Mouse (Mus musculus) forebrain, embryonic 12.5 days (tissue): ENCODE measurements around the gene Etaa1. TPM values are rescaled to one million over a fixed set of nuclear protein-coding genes. Genes with fewer than 3 reads are reported as not detected.
A peak's percentile ranks its signal among the peaks of the same experiment; 100 is the strongest.

Experiments
- ATAC-seq: fragments of 200-750 bp; cut with Nextera tagmentation; 2 replicates; pipeline ENCODE4 v1.8.0; 2017; ENCODE audit warnings: moderate TSS enrichment; ENCODE audit not compliant: low FRiP score
- H3K27ac ChIP-seq: fragments of 300-500 bp; sonication (generic); 2 replicates; pipeline ENCODE4 v1.5.1; 2016; ENCODE audit warnings: mild to moderate bottlenecking
- H3K27me3 ChIP-seq: fragments of 300-500 bp; sonication (generic); 2 replicates; pipeline ENCODE4 v1.6.1; 2016; ENCODE audit warnings: mild to moderate bottlenecking
- H3K36me3 ChIP-seq: fragments of 300-500 bp; sonication (generic); replicated peaks from 2 replicates; pipeline ENCODE4 v1.6.1; 2016; ENCODE audit warnings: mild to moderate bottlenecking
- H3K4me1 ChIP-seq: fragments of 300-500 bp; sonication (generic); 2 replicates; pipeline ENCODE4 v1.6.1; 2016
- H3K4me2 ChIP-seq: fragments of 300-500 bp; sonication (generic); 2 replicates; pipeline ENCODE4 v1.6.1; 2016; ENCODE audit warnings: mild to moderate bottlenecking, moderate library complexity
- H3K4me3 ChIP-seq: fragments of 300-500 bp; sonication (generic); replicated peaks from 2 replicates; pipeline ENCODE4 v1.5.1; 2016; ENCODE audit warnings: mild to moderate bottlenecking
- H3K9ac ChIP-seq: fragments of 300-500 bp; sonication (generic); 2 replicates; pipeline ENCODE4 v1.6.1; 2016; ENCODE audit warnings: mild to moderate bottlenecking
- H3K9me3 ChIP-seq: fragments of 300-500 bp; sonication (generic); 2 replicates; pipeline ENCODE4 v1.6.1; 2016
- WGBS: fragments of 180-500 bp; shearing (Covaris S2); methylation state at CpG from one replicate; pipeline ENCODE4 v1.1.7; 2016; 5-methylcytosine and 5-hydroxymethylcytosine counted together
- polyA plus RNA-seq: library from polyadenylated mRNA; unstranded; fragments of >200 nt; fragmentation: Nextera tagmentation; extraction: Ambion mirVana; gene quantifications from 2 replicates; pipeline ENCODE4 v1.2.1, GENCODE M21; 2016

Etaa1 gene
- polyA plus RNA-seq: 16.4 and 16.9 TPM in 2 replicates

- H3K9ac ChIP-seq: peak within 1 kb of the TSS; percentile 94
- WGBS: under 1% methylated on average over 69 of the region's 69 CpGs
These were observed at the start of gene Etaa1 for GRCm38 (mm10) chr11:17953231-17954134. Etaa1 (minus strand) TSS chr11:17953875.

GRCm38 (mm10) chr11:17994151-17994550 is 40.5 kb upstream of the Etaa1 start:
- H3K36me3 ChIP-seq: no peaks in the 10 kb centered on the region
- no peak overlapping the region for H3K27ac ChIP-seq
- no peak overlapping the region for H3K4me3 ChIP-seq
- no peak overlapping the region for H3K9ac ChIP-seq
- H3K27me3 ChIP-seq: no peaks in the 10 kb centered on the region
- ATAC-seq: no peak
- 89% methylated on average over 3 of the region's 3 CpGs for WGBS
- no peak overlapping the region for H3K4me2 ChIP-seq
- no peaks in the 10 kb centered on the region for H3K4me1 ChIP-seq
- H3K9me3 ChIP-seq: no peaks in the 10 kb centered on the region

More at GRCm38 (mm10) chr11:17953231-17954134, at the start of gene Etaa1:
- Histone ChIP-seq H3K4me3 (peak within 1 kb of the TSS; percentile 99), H3K36me3 (peaks cover 11% of the 10 kb centered on the region), H3K4me2 (peak within 1 kb of the TSS; percentile 59), H3K27me3 (no peaks in the 10 kb centered on the region), H3K9me3 (no peaks in the 10 kb centered on the region), H3K4me1 (peaks cover 6% of the 10 kb centered on the region; the same call in 1 of the 2 replicates), H3K27ac (peak within 1 kb of the TSS; percentile 98)
- peak; percentile 100 for ATAC-seq

- Histone ChIP-seq H3K4me2 (no peak overlapping the region), H3K9me3 (no peaks in the 10 kb centered on the region), H3K27me3 (no peaks in the 10 kb centered on the region), H3K4me3 (no peak overlapping the region), H3K36me3 (no peaks in the 10 kb centered on the region), H3K27ac (no peak overlapping the region), H3K4me1 (no peaks in the 10 kb centered on the region), H3K9ac (no peak overlapping the region)
- WGBS: 89% methylated on average over 9 of the region's 9 CpGs
- no peak for ATAC-seq
These were observed 38.6 kb upstream of the Etaa1 start for GRCm38 (mm10) chr11:17992311-17992710.

GRCm38 (mm10) chr11:17983331-17983730 is 29.7 kb upstream of the Etaa1 start:
- 88% methylated on average over 2 of the region's 2 CpGs for WGBS
- Histone ChIP-seq H3K4me2 (no peak overlapping the region), H3K27me3 (no peaks in the 10 kb centered on the region), H3K27ac (no peak overlapping the region), H3K9ac (no peak overlapping the region), H3K4me3 (no peak overlapping the region), H3K9me3 (no peaks in the 10 kb centered on the region), H3K36me3 (no peaks in the 10 kb centered on the region), H3K4me1 (no peaks in the 10 kb centered on the region)
- no peak for ATAC-seq

GRCm38 (mm10) chr11:17981246-17981645 is 27.6 kb upstream of the Etaa1 start:
- Histone ChIP-seq H3K9ac (no peak overlapping the region), H3K36me3 (no peaks in the 10 kb centered on the region), H3K4me1 (no peaks in the 10 kb centered on the region), H3K4me3 (no peak overlapping the region), H3K4me2 (no peak overlapping the region), H3K27me3 (no peaks in the 10 kb centered on the region), H3K9me3 (no peaks in the 10 kb centered on the region), H3K27ac (no peak overlapping the region)
- ATAC-seq: no peak
- 74% methylated on average over 4 of the region's 4 CpGs for WGBS

- no peak overlapping the region for H3K9ac ChIP-seq
- no peak overlapping the region for H3K4me3 ChIP-seq
- 83% methylated on average over 3 of the region's 3 CpGs for WGBS
- H3K27ac ChIP-seq: no peak overlapping the region
- ATAC-seq: no peak
- no peaks in the 10 kb centered on the region for H3K9me3 ChIP-seq
- H3K4me1 ChIP-seq: no peaks in the 10 kb centered on the region
- H3K27me3 ChIP-seq: no peaks in the 10 kb centered on the region
- H3K4me2 ChIP-seq: no peak overlapping the region
- no peaks in the 10 kb centered on the region for H3K36me3 ChIP-seq
These were observed 21.9 kb upstream of the Etaa1 start for GRCm38 (mm10) chr11:17975581-17975980.

GRCm38 (mm10) chr11:17952791-17953190 is 884 bp downstream of the Etaa1 start:
- Histone ChIP-seq H3K4me1 (peaks cover 6% of the 10 kb centered on the region; the same call in 1 of the 2 replicates), H3K27me3 (no peaks in the 10 kb centered on the region), H3K4me2 (peak overlapping the region; percentile 59), H3K9me3 (no peaks in the 10 kb centered on the region), H3K27ac (peak overlapping the region; percentile 98), H3K9ac (peak overlapping the region; percentile 94), H3K4me3 (peak overlapping the region; percentile 99), H3K36me3 (peaks cover 11% of the 10 kb centered on the region)
- no peak for ATAC-seq
- 5% methylated on average over 3 of the region's 3 CpGs for WGBS

GRCm38 (mm10) chr11:17951336-17951735 is 2.3 kb downstream of the Etaa1 start:
- Histone ChIP-seq H3K9ac (no peak overlapping the region), H3K36me3 (peaks cover 24% of the 10 kb centered on the region), H3K27me3 (no peaks in the 10 kb centered on the region), H3K27ac (no peak overlapping the region), H3K4me3 (no peak overlapping the region), H3K4me1 (peaks cover 6% of the 10 kb centered on the region; the same call in 1 of the 2 replicates), H3K9me3 (no peaks in the 10 kb centered on the region), H3K4me2 (no peak overlapping the region)
- no peak for ATAC-seq
- 78% methylated on average over 3 of the region's 3 CpGs for WGBS

- 98% methylated on average over 1 of the region's 1 CpGs for WGBS
- Histone ChIP-seq H3K4me3 (no peak overlapping the region), H3K36me3 (peaks cover 8% of the 10 kb centered on the region), H3K27me3 (no peaks in the 10 kb centered on the region), H3K4me2 (no peak overlapping the region), H3K27ac (no peak overlapping the region), H3K9me3 (no peaks in the 10 kb centered on the region), H3K4me1 (no peaks in the 10 kb centered on the region), H3K9ac (no peak overlapping the region)
- no peak for ATAC-seq
These were observed 14.5 kb downstream of the Etaa1 start for GRCm38 (mm10) chr11:17939168-17939567.

- Histone ChIP-seq H3K36me3 (peaks cover 7% of the 10 kb centered on the region), H3K27me3 (no peaks in the 10 kb centered on the region), H3K9me3 (no peaks in the 10 kb centered on the region), H3K4me3 (no peak overlapping the region), H3K27ac (no peak overlapping the region), H3K4me1 (no peaks in the 10 kb centered on the region), H3K9ac (no peak overlapping the region), H3K4me2 (no peak overlapping the region)
- no peak for ATAC-seq
These were observed 15.7 kb downstream of the Etaa1 start for GRCm38 (mm10) chr11:17937931-17938330.

GRCm38 (mm10) chr11:17917905-17918304 is 35.8 kb downstream of the Etaa1 start:
- Histone ChIP-seq H3K36me3 (no peaks in the 10 kb centered on the region), H3K4me3 (no peak overlapping the region), H3K9me3 (no peaks in the 10 kb centered on the region), H3K4me1 (no peaks in the 10 kb centered on the region), H3K4me2 (no peak overlapping the region), H3K9ac (no peak overlapping the region), H3K27ac (no peak overlapping the region), H3K27me3 (no peaks in the 10 kb centered on the region)
- ATAC-seq: no peak
- WGBS: 59% methylated on average over 4 of the region's 4 CpGs

GRCm38 (mm10) chr11:17917101-17917500 is 36.6 kb downstream of the Etaa1 start:
- H3K4me3 ChIP-seq: no peak overlapping the region
- H3K4me1 ChIP-seq: no peaks in the 10 kb centered on the region
- 93% methylated on average over 5 of the region's 5 CpGs for WGBS
- H3K27ac ChIP-seq: no peak overlapping the region
- no peaks in the 10 kb centered on the region for H3K9me3 ChIP-seq
- H3K27me3 ChIP-seq: no peaks in the 10 kb centered on the region
- no peaks in the 10 kb centered on the region for H3K36me3 ChIP-seq
- H3K9ac ChIP-seq: no peak overlapping the region
- H3K4me2 ChIP-seq: no peak overlapping the region
- ATAC-seq: no peak

GRCm38 (mm10) chr11:17916486-17916885 is 37.2 kb downstream of the Etaa1 start:
- Histone ChIP-seq H3K36me3 (no peaks in the 10 kb centered on the region), H3K4me2 (no peak overlapping the region), H3K9ac (no peak overlapping the region), H3K4me1 (no peaks in the 10 kb centered on the region), H3K4me3 (no peak overlapping the region), H3K27ac (no peak overlapping the region), H3K27me3 (no peaks in the 10 kb centered on the region), H3K9me3 (no peaks in the 10 kb centered on the region)
- no peak for ATAC-seq
- WGBS: 86% methylated on average over 1 of the region's 1 CpGs
